Mouse (Mus musculus): ENCODE data around the gene Adgrb2.

The Adgrb2 gene

GRCm38 (mm10) chr4:129984421-129985061, at the start of gene Adgrb2:
Adgrb2 (plus strand) TSS chr4:129984870.
- CTCF ChIA-PET, result interaction anchor here (0.8 to 4.6 kb wide), 7 partner anchors 15 to 82 kb away, joined by 3 to 60 read pairs (median 4); no protein-coding TSS in a partner anchor
- POLR2A ChIA-PET, result interaction anchor here in 3 of 4 experiments (0.6 to 3.2 kb wide), 4 partner anchors 25 to 536 kb away, joined by 3 to 19 read pairs (median 5); partner anchors contain the start of gene Pef1 (in 1 of the 3)

DNA sequence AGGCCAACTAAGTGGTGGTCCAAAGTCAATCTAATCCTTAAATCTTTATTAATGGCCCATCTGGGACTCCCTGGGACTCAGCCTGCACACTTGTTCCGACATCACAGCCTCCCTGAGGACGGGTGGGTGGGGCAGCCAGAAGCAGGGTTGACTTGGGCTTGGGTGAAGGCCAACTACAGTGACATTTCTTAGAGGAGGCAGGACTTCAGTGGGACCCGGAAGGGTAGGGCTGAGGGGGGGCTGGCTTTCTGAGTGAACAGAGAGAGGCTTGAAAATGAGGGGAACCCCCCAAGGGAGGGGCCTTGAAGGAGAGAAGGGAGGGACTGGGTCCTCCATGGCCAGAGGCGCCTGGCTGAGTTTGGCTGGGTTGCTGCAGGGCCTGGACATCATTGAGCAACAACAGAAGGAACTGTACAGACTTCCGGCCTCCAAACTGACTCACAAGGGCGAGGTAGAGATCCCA, 33.3 kb upstream of the Adgrb2 start:
- POLR2A ChIA-PET, result interaction anchor here in 1 of 4 experiments (1.0 kb wide), 1 partner anchor 124 kb away, joined by 3 read pairs; no protein-coding TSS in a partner anchor
- CTCF ChIA-PET, result interaction anchor here in 2 of 4 experiments (1.0 to 1.3 kb wide), 2 partner anchors 8 kb away, joined by 3 to 7 read pairs; no protein-coding TSS in a partner anchor

- ChIA-PET POLR2A (no interaction called here), CTCF (interaction anchor here in 2 of 4 experiments (0.6 kb wide), 2 partner anchors 209 to 322 kb away, joined by 3 read pairs; no protein-coding TSS in a partner anchor)
These were observed 32.3 kb upstream of the Adgrb2 start for GRCm38 (mm10) chr4:129952241-129952810.

- CTCF ChIA-PET, result interaction anchor here (0.6 to 1.6 kb wide), 6 partner anchors 15 to 389 kb away, joined by 4 to 10 read pairs (median 6); partner anchors contain the start of gene Spocd1 (in 1 of the 4)
- POLR2A ChIA-PET, result interaction anchor here in 2 of 4 experiments (0.6 to 1.2 kb wide), 4 partner anchors 19 to 259 kb away, joined by 3 to 13 read pairs (median 4); no protein-coding TSS in a partner anchor
These were observed 30.1 kb upstream of the Adgrb2 start for GRCm38 (mm10) chr4:129954527-129954926.

DNA sequence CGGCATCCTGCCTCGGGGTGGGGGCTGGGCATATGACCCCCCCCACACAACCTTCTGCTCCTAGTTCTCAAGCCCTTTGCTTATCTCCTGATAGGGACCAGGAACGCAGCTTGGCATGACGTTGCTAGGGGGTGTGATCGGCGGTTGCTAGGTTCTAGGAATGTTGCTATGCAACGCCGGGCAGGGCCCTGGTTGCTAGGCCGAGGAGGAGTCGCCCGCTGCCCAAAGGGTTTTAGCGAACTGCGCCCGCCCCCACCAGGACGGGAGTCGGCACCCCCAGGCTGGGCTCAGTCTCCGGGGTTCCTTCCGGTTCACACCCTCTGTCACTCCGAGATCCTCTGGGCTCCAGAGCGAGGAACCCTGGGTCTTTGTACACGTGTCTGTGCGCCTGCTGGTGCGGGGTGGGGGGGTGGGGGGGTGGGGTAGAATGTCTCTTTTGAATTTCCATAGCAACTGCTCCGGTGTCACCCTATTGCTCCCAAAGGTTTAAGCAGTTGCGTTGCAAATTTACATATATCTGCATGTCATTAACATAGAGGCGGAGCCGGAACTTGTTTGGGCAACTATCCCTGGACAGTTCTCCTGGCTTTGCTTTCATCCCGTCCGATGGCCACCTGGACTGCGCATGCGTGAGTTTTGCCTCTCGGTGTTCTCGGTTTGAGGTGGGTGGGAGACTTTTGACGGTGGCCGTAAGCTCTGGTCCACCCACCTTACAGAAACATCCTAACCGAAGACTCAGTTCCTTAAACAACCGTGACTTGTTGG, 24.3 kb upstream of the Adgrb2 start:
- CTCF ChIA-PET, result interaction anchor here (0.6 to 2.8 kb wide), 81 partner anchors 9 to 756 kb away, joined by 3 to 62 read pairs (median 5); partner anchors contain the start of genes Spocd1 (in 2 of the 4), Adgrb2 (in 1 of the 4), Col16a1 (in 1 of the 4) and Pef1 (in 1 of the 4)
- POLR2A ChIA-PET, result interaction anchor here (0.5 to 2.8 kb wide), 46 partner anchors 10 to 572 kb away, joined by 3 to 19 read pairs (median 4); partner anchors contain the start of genes Pef1 (in 2 of the 4), Ptp4a2 (in 1 of the 4), Snrnp40 (in 1 of the 4) and Tmem39b (in 1 of the 4)

GRCm38 (mm10) chr4:129965294-129965693, 19.4 kb upstream of the Adgrb2 start:
- ChIA-PET CTCF (interaction anchor here in 3 of 4 experiments (0.5 to 1.6 kb wide), 14 partner anchors 12 to 581 kb away, joined by 3 to 7 read pairs (median 4); partner anchors contain the start of gene Pef1 (in 1 of the 3)), POLR2A (interaction anchor here in 3 of 4 experiments (0.5 to 2.4 kb wide), 20 partner anchors 12 to 742 kb away, joined by 3 to 15 read pairs (median 3); partner anchors contain the start of genes Pef1 (in 2 of the 3), Khdrbs1 (in 1 of the 3), Ptp4a2 (in 1 of the 3) and Snrnp40 (in 1 of the 3))

GRCm38 (mm10) chr4:129966201-129966600, 18.5 kb upstream of the Adgrb2 start:
- ChIA-PET POLR2A (interaction anchor here (0.5 to 2.4 kb wide), 14 partner anchors 11 to 675 kb away, joined by 3 to 15 read pairs (median 3); partner anchors contain the start of genes Khdrbs1 (in 1 of the 4), Pef1 (in 1 of the 4) and Ptp4a2 (in 1 of the 4)), CTCF (interaction anchor here in 2 of 4 experiments (0.5 to 1.6 kb wide), 13 partner anchors 11 to 580 kb away, joined by 3 to 6 read pairs (median 3); no protein-coding TSS in a partner anchor)

DNA sequence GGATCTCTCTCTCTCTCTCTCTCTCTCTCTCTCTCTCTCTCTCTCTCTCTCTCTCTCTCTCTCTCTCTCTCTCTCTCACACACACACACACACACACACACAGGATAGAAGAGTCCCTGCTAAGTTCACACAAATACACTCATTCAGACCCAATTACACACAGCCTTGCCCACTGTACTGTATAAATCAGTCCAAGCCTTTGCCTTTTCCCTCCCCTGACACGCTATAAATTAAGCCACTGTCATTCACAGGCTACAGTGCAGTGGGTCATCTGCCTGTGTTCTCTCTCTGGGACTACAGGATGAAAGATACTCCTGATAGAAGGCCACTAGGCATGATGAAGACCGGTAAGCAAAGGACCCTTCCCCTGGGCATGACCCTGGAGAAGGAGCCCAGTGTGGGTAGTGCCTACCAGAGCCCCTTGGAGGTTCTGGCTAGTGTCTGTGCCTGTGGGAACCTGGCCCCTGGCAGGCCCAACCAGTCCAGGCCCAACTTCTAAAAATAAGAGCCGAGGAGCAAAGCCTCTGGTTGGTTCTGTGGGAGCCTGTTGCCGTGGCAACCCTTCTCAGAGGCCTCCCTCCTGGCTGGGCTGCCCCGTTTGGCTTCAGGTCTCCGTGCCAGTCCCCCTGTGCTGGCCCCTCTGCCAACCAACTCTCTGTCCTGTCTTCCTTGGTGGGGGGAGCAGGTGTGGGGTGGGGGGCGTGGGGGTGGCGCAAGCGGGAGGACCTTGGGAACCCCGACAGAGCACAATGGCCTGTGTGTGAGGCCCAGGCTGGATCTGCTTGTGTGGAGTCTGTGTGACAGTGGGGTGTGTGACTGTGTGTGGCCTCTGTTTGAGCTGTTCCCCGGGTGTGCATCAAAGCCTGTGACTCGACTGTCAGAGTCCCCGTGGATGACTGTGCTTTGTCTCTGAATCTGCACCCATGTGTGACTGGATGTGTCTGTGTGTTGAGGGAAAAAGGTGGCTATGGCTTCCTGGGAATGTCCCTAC, 17.4 kb upstream of the Adgrb2 start:
- ChIA-PET CTCF (interaction anchor here in 2 of 4 experiments (0.7 to 1.6 kb wide), 3 partner anchors 8 to 42 kb away, joined by 3 to 6 read pairs (median 3); no protein-coding TSS in a partner anchor), POLR2A (interaction anchor here in 3 of 4 experiments (0.6 to 2.4 kb wide), 7 partner anchors 10 to 674 kb away, joined by 3 to 15 read pairs (median 4); partner anchors contain the start of genes Khdrbs1 (in 1 of the 3) and Pef1 (in 1 of the 3))

- CTCF ChIA-PET, result interaction anchor here in 3 of 4 experiments (0.7 to 2.1 kb wide), 10 partner anchors 10 to 122 kb away, joined by 3 to 14 read pairs (median 4); no protein-coding TSS in a partner anchor
These were observed 14.5 kb upstream of the Adgrb2 start for GRCm38 (mm10) chr4:129970168-129970567.

GRCm38 (mm10) chr4:129970861-129971260, 13.8 kb upstream of the Adgrb2 start:
- POLR2A ChIA-PET, result interaction anchor here (0.6 to 2.6 kb wide), 11 partner anchors 9 to 251 kb away, joined by 3 to 14 read pairs (median 5); partner anchors contain the start of gene Pef1 (in 1 of the 4)

More at GRCm38 (mm10) chr4:129970168-129970567, 14.5 kb upstream of the Adgrb2 start:
- POLR2A ChIA-PET, result interaction anchor here (0.6 to 2.6 kb wide), 12 partner anchors 9 to 291 kb away, joined by 3 to 14 read pairs (median 5); partner anchors contain the start of gene Pef1 (in 1 of the 4)

DNA sequence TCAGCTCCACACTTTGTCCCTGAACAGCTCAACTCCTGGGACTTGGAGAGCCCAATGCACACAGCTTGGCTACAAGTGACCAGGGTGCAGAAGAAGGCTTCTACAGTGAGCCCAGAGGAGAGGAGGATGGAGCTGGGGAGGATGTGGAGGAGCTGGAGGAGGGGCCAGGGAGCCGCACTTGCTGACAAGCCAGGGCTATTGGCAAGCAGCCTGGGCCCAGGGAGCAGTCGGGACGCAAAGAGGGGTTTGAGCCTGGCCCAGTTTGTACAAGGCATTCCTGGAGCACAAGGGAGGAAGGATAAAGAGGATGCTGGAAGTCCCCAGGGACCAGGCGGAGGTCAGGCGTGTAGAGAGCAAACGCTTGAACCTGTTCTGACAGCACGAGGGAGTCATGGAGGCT, 12.7 kb upstream of the Adgrb2 start:
- POLR2A ChIA-PET, result interaction anchor here in 1 of 4 experiments (0.9 kb wide), 1 partner anchor 11 kb away, joined by 3 read pairs; no protein-coding TSS in a partner anchor
- CTCF ChIA-PET, result interaction anchor here in 3 of 4 experiments (0.6 to 1.6 kb wide), 4 partner anchors 11 to 33 kb away, joined by 4 to 6 read pairs (median 4); no protein-coding TSS in a partner anchor

More at GRCm38 (mm10) chr4:129970861-129971260, 13.8 kb upstream of the Adgrb2 start:
- CTCF ChIA-PET, result interaction anchor here (0.6 to 2.1 kb wide), 9 partner anchors 11 to 122 kb away, joined by 3 to 14 read pairs (median 4); no protein-coding TSS in a partner anchor

DNA sequence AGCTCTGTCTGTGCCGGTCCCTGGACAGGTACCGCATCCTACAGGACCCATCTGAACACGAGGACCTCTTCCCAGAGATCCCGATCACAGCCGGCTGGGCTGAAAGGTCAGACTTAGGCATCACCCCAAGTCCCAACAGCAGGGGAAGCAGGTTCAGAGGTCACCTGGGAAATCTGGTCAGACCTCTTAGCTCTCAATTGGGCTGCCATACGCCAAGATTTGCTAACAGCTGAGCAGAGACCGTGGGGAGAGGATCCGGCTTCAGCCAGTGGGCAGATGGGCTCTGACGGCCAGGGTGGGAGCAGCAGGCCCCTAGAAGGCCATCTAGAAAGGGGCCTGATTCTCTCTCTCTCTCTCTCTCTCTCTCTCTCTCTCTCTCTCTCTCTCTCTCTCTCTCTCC, 10.4 kb upstream of the Adgrb2 start:
- CTCF ChIA-PET, result interaction anchor here (0.5 to 2.6 kb wide), 7 partner anchors 9 to 58 kb away, joined by 3 to 10 read pairs (median 5); no protein-coding TSS in a partner anchor

GRCm38 (mm10) chr4:129977256-129977655, 7.4 kb upstream of the Adgrb2 start:
- POLR2A ChIA-PET, result interaction anchor here in 3 of 4 experiments (0.8 to 2.2 kb wide), 9 partner anchors 11 to 125 kb away, joined by 3 to 10 read pairs (median 3); partner anchors contain the start of gene Pef1 (in 1 of the 3)

More for the DNA sequence above, 10.4 kb upstream of the Adgrb2 start:
- POLR2A ChIA-PET, result interaction anchor here in 2 of 4 experiments (0.7 to 2.5 kb wide), 6 partner anchors 14 to 31 kb away, joined by 3 to 9 read pairs (median 4); no protein-coding TSS in a partner anchor

GRCm38 (mm10) chr4:129978227-129978626, 6.4 kb upstream of the Adgrb2 start:
- ChIA-PET POLR2A (interaction anchor here in 2 of 4 experiments (1.4 to 2.2 kb wide), 2 partner anchors 11 to 12 kb away, joined by 3 to 10 read pairs; no protein-coding TSS in a partner anchor), CTCF (interaction anchor here in 3 of 4 experiments (0.5 to 2.3 kb wide), 4 partner anchors 19 to 58 kb away, joined by 3 to 9 read pairs (median 6); partner anchors contain the start of gene Spocd1 (in 1 of the 3))

More at GRCm38 (mm10) chr4:129977256-129977655, 7.4 kb upstream of the Adgrb2 start:
- CTCF ChIA-PET, result interaction anchor here (0.6 to 2.3 kb wide), 9 partner anchors 12 to 212 kb away, joined by 3 to 9 read pairs (median 4); no protein-coding TSS in a partner anchor

DNA sequence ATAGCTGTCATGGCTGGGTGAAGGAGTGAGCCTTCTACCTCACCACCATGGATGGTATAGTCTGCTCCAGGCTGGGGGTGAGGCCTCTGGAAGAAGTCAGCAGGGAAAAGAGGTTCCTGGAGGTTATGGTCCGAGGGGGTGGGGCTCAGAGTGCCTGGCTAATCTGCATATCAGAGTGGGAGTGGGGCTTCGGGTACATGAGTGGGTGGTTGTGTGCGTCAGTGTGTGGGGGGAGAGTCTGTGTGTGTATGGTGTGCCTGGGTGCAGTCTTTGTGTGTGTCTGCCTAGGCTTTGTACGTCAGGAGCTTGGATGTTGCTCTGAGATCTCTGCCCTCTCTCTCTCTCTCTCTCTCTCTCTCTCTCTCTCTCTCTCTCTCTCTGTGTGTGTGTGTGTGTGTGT, 5.7 kb upstream of the Adgrb2 start:
- ChIA-PET CTCF (interaction anchor here in 2 of 4 experiments (0.6 to 2.3 kb wide), 3 partner anchors 19 to 345 kb away, joined by 3 to 7 read pairs (median 6); no protein-coding TSS in a partner anchor), POLR2A (interaction anchor here in 3 of 4 experiments (0.6 to 1.0 kb wide), 4 partner anchors 19 to 351 kb away, joined by 3 to 5 read pairs (median 3); no protein-coding TSS in a partner anchor)
